Mouse (Mus musculus) retina, postnatal 1 day (tissue): ENCODE measurements around the gene Add2.

Experiments
- DNase-seq: peaks from one replicate; pipeline ENCODE4 v3.0.0-alpha.2; 2012

Gene Add2

DNA sequence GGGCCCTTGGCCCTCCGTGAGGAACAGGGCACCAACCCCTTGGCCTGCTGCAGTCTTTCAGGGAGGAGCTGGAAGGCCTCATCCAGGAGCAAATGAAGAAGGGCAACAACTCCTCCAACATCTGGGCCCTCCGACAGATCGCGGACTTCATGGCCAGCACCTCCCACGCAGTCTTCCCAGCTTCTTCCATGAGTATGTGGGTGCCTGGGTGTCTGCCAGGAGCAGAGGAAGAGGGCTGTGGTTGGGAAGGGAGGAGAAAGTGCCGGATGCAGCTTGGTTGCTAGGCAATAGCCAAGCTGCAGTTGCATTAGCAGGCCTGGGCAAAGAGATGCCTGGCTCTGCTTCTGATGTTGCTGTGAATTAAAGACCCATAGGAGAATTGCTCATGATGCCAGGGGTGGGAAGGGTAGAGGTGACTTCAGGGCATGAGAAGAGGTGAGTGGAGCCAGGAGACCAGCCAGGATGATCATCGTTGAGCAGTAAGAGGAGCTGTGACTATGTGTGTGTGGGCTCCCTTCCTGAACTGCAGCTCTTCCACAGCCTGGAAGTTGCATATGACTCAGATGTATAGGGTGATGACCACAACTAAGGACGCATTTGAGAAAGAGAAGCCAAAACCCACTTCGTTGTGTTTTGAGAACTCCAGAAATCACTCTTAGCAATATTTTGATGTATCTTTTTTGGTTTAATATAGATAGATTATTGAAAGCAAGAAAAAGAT lies 58.5 kb downstream of the Add2 start:
- DNase-seq, result no peak

DNA sequence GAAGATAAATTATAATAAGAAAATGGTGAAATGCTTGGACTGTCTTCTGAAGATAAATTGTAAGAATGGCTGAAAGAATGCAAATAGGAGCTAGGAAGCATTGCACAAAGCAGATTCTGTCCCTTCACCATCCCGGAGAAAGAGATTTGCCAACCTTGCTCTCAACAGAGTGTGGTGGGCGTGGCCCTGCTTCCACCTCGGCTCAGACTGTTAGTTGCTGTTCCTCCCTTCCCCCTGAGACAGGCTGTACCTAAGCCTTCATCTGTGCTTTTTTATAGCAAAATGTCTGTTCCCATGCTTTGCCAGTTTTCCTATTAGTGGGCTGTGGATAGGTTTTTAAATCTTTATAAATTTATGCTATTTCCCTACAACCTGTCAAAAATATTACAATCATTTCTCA lies 59.3 kb downstream of the Add2 start:
- DNase-seq, result no peak

DNA sequence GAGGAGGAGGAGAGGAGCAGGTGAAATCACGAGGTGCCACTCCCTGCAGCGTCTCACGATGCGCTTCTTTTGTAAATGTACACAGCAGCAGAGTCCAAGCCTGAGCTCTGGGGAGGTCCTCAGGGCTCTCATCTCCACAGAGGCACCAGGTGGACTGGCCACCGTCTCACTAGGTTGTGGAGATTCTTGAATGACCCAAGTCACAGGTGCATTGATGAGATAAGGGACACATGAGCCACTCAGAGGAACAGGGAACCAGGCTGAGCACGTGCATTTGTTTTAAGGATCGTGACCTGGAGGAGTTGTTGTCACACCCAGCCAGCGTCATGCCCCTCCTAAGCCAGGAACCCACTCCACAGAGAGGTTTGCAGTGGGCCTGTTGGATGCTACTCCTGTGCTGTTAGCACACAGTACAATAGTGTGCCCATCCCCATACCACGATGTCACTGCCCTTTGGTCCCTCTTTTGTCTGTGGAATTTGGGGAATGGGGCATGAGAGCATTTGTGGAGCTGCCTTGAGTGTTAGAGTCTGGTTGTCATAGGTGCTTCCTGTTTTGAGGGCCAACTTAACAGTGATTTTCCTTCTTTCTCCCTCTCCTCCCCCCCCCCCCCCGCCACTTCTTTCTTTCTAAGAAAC lies 65.8 kb downstream of the Add2 start:
- no peak for DNase-seq

DNA sequence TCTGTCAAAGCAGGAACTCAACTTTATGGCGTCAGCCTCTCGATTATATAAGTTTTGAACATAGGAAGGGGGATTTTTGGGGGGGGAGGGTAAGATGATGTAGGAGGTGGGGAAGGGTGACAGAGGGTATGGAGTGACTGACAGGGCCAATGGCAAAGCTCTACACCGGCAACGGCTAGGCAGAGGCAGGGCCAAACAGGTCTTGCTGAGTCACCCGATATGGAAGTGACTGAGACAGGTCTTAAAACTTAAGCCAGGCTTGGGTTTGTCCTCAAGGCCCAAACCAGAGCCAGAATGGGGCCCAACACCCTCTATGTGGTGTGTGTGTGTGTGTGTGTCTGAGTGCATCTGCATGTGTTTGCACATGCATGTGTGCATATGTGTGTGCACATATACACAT lies 67.0 kb downstream of the Add2 start:
- no peak for DNase-seq

DNA sequence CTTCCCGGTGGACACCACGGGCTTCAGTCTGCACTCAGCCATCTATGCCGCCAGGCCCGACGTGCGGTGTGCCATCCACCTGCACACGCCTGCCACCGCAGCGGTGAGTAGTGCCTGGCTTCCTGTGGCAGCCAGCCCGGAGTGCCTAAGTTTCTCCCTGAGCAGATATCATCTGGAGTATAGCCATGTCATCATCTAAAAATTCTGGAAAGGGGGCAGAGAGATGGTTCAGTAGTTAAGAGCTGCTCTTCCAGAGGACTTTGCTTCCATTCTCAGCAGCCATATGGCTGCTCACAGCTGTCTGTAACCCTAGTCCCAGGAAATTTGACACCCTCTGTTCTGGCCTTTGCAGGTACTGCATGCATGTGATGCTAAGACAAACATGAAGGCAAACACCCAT lies 68.3 kb downstream of the Add2 start:
- DNase-seq, result no peak

DNA sequence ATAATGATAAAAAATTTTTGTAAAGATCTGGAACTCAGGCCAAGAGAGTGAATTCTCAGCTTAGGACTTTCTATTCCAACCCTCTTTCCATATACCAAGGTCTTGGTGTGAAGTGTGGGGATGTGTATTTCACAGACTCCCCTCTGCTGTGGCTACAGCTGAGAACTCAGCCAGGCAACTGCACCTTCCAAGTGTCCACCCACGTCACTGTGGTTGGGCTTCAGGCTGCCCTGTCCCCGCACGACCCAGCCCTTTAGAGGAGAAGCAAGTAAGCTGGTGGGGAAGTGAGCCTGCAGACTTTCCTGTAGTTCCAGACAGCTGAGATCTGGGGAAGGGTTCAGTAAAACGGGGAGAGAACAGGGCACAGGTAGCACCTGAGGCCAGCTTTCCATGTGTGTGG lies 68.7 kb downstream of the Add2 start:
- no peak for DNase-seq

DNA sequence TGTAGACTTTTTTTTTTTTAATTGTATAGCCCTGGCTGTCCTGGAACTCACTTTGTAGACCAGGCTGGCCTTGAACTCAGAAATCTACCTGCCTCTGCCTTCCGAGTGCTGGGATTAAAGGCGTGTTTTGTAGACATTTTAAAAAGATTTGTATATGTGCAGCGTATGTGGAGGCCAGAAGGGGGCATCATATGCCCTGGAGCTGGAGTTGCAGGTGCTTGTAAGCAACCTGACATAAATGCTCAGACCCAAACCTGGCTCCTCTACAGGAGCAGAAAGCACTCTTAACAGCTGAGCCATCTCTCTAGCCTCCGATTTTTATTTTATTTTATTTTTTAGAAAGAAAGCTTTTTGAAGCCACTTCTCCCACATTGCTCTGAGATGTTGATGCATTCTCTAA lies 70.5 kb downstream of the Add2 start:
- DNase-seq, result no peak

DNA sequence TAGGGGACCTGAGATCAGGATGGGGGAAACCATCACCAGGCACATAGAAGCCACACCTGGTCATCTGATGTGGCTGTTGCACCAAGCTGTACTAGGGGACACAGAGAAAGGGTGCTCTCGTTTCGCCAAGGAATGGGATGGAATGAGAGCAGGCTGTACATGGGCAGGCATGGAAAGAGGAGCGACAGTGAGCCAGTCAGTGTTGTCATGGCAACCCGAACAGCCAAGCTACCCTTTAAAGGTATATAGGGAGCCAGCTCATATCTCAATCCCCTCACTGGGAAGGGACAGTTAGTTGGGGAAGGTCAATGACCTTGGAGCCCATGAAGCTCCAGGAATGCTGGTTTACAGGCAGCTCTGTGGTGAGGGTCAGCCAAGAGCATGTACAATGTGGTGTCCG lies 73.0 kb downstream of the Add2 start:
- no peak for DNase-seq

DNA sequence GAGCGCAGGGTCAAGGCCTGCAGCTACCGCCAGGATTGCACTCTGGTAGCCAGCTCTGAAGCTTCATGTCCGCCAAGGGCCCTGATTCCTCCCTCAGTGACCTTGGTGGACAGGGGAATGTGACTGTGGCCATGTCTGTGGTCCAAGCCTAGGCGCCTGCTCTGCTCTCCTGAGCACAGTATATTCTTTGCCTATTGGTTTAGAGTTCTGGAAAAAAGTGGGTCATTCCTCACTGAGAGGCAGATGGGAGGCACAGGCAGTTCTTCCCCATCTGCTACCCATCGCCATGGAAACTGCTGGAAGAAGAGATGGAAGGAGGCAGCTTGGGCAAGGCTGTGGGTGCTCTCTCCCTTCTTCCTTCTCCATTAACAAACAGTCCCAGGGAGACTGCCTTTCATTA lies 74.4 kb downstream of the Add2 start:
- DNase-seq, result peak; percentile 84

DNA sequence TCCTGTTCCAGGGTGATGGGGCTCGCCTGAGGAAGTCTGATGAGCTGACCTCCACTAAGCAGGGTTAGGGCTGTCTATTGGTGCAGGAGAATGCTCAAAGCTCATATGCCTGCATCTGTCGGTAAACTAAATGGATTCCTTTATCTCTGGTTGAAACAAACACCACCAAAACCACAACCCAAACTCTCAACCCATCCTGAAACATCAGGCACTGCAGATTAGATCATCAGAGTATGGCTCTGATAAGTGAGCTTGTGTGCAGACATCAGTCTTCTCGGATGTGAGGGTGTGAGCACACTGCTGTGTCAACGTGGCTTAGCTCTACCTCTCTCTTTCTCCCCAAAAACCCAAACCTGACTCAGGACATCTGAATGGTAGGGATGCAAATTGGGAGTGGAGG lies 75.1 kb downstream of the Add2 start:
- DNase-seq, result no peak

DNA sequence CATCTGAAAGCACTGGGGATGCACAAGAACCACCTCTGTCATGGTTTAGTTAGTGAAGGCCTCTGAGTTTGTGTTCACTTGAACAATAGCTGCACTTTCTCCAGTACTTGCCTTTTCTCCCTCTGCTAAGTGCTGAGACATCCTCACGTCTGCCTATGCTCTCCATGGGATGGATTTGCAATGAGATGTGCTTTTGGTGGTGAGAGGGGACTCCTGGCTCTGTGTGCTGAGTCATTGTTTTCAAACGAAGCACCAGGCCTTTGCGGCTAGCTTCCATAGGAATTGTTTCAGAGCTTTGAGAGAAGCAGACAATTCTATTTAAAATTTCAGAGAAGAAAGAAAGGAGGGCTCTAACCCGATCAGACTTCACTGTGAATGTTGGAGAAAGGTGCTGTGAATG lies 76.2 kb downstream of the Add2 start:
- DNase-seq, result no peak

DNA sequence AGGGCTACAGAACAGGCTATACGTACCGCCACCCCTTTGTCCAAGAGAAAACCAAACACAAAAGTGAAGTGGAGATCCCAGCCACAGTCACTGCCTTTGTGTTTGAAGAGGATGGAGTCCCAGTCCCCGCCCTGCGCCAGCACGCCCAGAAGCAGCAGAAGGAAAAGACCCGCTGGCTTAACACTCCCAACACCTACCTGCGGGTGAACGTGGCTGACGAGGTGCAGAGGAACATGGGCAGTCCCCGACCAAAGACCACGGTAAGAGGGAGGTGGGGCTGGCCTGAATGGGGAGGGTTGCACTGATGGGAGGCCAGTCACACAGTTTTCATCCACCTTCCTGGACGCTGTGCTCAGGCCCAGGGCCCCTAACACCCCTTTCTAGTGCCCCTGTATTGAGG lies 77.6 kb downstream of the Add2 start:
- no peak for DNase-seq

DNA sequence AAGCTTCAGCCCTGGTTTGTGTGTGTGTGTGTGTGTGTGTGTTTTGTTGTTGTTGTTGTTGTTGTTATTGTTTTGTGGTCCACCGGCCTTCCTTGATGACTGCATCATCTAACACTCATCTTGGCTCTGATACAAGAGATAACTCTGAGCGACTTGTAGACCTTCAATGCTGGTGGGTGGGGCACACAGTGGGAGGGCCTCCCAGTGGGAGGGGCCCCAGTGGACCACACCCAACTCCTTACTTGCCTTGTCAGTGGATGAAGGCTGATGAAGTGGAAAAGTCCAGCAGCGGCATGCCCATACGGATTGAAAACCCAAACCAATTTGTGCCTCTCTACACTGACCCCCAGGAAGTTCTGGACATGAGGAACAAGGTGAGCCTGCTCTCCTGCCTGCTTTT lies 78.6 kb downstream of the Add2 start:
- no peak for DNase-seq

DNA sequence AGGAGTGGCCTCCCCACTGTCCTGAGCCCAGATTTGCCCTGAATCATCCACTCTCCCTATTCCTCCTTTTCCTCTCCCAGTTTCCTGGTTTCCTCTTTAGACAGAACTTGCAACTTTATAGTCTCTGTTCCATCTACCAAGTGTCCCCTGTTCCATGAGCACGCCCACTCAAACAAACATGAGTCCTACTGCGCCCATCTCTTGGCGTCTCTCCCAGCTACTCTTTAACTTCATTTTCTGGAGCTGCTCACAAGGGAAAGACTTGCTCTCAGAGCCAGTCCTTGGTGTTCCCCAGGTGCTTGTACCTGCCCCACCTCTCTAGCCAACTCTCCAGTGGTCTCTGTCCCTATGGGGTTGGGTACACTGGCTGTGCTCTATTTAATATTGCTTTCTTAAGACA lies 87.4 kb downstream of the Add2 start:
- no peak for DNase-seq

DNA sequence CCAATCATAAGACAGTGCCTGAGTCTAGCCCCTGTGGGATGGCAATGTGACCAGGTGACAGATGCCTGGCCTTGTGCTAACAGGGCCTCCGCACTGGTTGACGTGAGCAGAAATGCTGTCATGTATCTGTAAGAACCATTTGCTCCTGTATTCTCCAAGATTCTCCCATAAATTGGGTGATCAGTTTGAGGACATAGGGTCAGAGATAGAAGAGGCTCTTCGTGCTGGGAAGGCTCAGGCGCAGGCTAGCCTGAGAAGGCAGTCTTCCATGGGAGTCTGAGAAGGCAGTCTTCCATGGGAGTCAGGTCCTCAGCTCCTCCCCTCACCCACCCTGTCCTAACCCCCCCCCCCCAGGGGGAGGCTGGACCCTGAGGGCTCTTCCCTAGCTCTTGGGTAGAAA lies 94.6 kb downstream of the Add2 start:
- no peak for DNase-seq

DNA sequence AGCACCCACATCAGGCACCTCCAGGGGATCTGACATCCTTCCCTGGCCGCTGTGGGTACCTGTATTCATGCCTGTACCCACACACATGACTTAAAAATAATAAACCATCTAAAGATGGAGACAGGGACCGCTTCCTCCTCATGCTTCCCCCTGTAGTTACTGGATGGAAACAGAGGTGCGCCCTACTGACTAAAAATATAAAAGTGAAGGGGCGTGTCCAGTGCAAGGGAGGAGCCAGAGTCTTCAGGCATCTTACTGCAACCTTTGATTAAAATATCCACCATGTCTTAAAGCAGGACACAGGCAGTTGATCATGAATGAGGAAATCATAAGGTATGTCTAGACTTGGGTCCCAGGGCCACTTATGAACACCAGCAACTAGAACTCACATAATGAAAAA lies 97.3 kb downstream of the Add2 start:
- DNase-seq, result no peak

DNA sequence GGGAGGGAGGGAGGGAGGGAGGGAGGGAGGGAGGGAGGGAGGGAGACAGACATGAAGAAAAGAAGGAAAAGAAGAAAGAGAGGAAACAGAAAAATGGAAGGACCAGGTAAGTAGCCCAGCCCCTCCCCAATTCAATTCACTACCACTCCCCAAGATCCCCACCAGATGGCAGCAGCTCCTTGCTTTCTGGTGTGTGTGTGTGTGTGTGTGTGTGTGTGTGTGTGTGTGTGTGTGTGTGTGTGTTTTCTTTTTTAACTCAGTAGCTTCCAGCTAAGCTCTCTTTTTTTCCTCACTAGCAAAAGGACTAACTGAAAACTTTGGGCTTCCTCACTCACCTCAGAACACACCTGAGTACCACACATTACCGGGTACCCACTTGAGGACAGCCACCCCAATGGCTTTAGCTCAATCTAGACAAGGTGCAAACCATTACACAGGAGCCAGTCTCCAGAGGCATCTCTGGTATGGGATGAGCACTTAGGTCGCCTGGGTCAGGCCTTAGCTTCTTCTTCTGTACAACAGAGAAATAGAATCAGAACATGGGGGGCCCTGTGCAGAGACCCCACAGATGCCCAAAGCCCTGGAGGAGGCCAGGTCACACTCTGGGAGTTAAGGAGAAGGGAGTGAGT lies 98.6 kb downstream of the Add2 start:
- peak; percentile 77 for DNase-seq

DNA sequence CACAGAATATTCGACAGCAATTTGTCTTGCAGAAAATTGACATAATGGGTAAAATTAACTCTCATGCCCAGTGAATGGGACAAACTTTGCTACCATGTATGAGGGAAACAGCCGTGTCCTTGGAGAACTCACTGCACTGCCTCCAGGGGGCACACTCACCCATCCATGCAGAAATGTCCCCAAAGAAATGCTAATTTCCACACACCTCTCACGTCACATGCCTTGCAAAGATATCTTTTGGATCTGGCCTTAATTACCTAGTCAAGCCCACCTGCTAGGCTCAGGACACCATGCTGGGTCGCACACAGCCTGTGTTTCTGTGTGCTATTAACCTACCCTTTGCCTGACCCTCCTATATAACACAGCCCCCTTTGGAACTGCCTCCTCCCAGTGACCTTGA lies 100.0 kb downstream of the Add2 start:
- peak; percentile 17 for DNase-seq

DNA sequence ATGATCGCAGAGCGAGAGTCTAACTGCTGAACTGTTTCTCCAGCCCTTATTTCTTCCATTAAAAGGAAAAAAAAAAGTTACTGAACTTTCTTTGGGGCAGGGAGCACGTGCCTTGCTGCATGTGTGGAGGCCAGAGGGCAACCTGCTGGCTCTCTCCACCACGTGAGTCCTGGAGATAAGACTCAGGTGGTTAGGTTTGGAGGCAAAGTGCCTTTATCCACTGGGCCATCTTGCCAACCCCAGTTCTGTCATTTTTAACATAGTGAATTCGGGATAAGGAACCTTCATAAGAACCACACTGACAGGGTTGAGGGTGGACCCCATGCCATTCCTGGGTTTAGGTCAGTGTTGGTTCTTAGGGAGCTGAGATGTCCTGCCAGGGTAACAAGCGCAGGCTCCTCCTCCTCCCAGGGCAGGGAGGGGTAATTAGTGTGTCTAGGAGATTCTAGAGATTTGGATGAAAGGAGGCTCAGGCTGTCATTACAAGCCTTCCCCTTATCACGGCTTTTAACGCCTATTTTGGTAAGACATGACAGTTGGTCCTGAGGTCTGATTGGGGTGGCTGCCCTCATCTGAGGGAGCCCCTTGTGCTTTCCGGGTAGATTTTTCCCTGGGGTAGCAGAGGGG lies 101.5 kb downstream of the Add2 start:
- DNase-seq, result no peak

DNA sequence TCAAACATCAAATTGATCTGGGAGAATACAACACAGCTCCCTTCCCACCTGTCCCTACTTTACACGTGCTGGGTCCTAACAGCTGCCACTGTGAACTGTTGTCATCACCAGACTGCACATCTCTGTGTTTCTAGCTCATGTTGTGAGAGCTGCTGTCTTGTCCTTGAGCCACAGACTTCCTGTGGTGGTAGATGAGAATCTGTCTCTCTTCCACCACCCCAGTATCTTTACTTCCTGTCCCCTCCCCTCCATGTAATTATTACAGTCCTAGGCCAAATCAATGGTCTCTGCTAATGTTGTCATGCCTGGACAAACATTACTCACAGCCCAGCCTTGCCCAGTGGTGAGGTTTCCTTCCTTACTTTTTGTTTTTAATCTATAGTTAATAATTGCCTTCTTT lies 105.4 kb downstream of the Add2 start:
- DNase-seq, result no peak

DNA sequence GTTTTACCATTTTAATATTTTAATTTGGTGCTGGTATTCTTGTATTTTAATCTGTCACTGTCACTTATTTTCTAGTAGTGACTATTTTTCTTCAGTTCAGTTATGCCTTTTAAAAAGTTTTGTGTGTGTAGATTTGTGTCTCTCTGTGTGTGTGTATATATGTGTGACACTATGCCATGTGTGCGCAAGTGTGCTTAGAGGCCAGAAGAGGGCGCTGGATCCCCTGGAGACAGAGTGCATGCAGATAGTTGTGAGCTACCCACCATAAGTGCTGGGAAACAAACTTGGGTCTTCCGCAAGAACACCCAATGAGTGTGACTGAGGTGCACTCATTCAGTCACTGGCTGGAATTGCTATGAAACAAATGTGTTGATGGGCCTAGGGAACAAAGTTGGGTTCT lies 107.7 kb downstream of the Add2 start:
- no peak for DNase-seq

DNA sequence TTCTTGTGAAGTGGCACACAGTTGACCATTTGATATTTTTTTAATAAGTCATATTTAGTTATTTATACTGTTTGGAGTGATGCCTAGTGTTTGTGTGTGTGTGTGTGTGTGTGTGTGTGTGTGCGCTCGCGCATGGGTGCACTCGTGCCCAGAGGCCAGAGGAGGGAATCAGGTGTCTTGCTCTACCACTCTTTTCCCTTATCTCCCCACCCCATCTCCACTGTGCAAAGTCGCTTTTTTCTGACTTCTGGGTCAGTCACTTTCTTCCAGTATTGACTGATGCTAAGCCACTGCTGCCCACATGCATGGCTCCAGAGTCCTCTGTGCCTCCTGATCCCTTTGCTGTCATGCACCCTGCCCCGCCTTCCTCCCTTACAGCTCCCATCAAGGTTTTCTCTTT lies 112.8 kb downstream of the Add2 start:
- DNase-seq, result no peak

DNA sequence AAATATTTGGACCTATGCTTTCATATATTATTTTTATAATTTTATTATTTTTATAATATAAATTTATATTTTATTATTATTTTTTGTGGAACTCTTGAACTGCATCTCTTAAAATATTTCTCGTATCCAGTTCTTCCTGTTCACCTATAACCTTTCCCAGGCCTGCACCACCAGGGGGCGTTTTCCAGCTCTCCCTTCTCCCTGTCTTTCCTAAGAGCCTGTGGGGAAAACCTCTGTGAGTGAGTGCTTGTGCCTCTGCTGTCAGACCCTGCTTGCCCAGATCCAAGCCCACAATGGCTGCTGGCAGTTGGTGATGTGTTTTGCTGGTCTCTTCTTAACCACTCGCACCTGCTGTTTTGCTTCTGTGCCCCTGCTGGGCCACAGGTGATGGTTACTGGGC lies 113.3 kb downstream of the Add2 start:
- DNase-seq, result peak; percentile 86

DNA sequence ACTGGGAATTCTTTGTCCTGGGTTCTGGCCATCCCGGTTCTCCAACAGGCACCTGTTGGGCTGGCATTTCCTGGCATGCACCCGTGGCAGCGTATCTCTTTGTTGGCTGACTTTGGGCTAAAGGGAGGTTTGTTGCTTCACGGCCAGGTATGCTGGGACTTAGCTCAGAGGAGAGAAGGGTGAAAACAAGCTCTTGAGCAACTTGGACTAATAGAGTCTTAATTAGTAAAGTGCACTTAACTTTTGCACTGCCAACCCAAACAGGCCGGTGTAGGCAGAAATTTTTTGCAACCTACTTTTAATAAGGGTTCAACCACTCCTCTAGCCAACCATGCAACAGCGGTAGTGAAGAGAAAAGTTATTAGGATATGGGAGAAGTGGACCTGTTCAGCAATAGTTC lies 116.5 kb downstream of the Add2 start:
- DNase-seq, result no peak
